Mouse (Mus musculus) heart, adult 2 months (tissue): ENCODE measurements at regions not wholly inside any gene's neighbourhood (a gene's known extent, or its start where the extent isn't known, plus 50 kb on each side); places are given as distances from the start of the nearest gene placed in this dataset.

ENCODE experiments used
- DNase-seq, 2 experiments: peaks; one replicate each; pipeline ENCODE4 v3.0.0; 2021
- H3K27ac ChIP-seq: fragments of 200-600 bp; 2 replicates; pipeline ENCODE4 v1.8.1; 2022
- H3K27me3 ChIP-seq: fragments of 200-500 bp; 2 replicates; pipeline ENCODE4 v1.6.1; 2012; ENCODE audit warnings: mild to moderate bottlenecking, low read length, inconsistent platforms, mixed read lengths; ENCODE audit not compliant: control insufficient read depth, insufficient read depth
- H3K36me3 ChIP-seq: fragments of 200-500 bp; 2 replicates; pipeline ENCODE4 v1.6.1; 2012; ENCODE audit warnings: low read length, inconsistent platforms; ENCODE audit not compliant: control insufficient read depth, insufficient read depth
- H3K4me1 ChIP-seq: fragments of 200-500 bp; 2 replicates; pipeline ENCODE4 v1.6.1; 2011; ENCODE audit warnings: low read length; ENCODE audit not compliant: control insufficient read depth, insufficient read depth
- H3K4me3 ChIP-seq: fragments of 200-600 bp; 2 replicates; pipeline ENCODE4 v1.8.1; 2022
- H3K79me2 ChIP-seq: fragments of 200-500 bp; replicated peaks from 2 replicates; pipeline ENCODE4 v1.6.1; 2012; ENCODE audit warnings: mild to moderate bottlenecking, inconsistent platforms, low read length, moderate library complexity, mixed read lengths; ENCODE audit not compliant: control insufficient read depth, insufficient read depth
- H3K9ac ChIP-seq: fragments of 200-500 bp; 2 replicates; pipeline ENCODE4 v1.6.1; 2012; ENCODE audit warnings: low read depth, mild to moderate bottlenecking, control low read depth, inconsistent platforms, low read length, mixed read lengths
- CTCF ChIP-seq: fragments of 200-600 bp; IDR thresholded peaks from 2 replicates; pipeline ENCODE4 v1.8.1; 2022; ENCODE audit warnings: antibody characterized with exemption, mild to moderate bottlenecking, moderate library complexity
- EP300 ChIP-seq: fragments of 200-500 bp; IDR thresholded peaks from 2 replicates; pipeline ENCODE4 v1.6.1; 2011; ENCODE audit warnings: low read depth, low read length, control low read depth; ENCODE audit not compliant: insufficient read depth
- POLR2A ChIP-seq: fragments of 200-500 bp; IDR thresholded peaks from 2 replicates; pipeline ENCODE4 v1.6.1; 2011; ENCODE audit warnings: mild to moderate bottlenecking, low read depth, low read length, control low read depth; ENCODE audit not compliant: insufficient read depth
- whole genome bisulfite sequencing: fragments of 180-500 bp; shearing (Covaris S2); methylation state at CpG from one replicate; pipeline ENCODE4 v1.1.7; 2018; 5-methylcytosine and 5-hydroxymethylcytosine counted together
- intact Hi-C: fragments of 180-260 bp; cut with DNase I; formaldehyde crosslinking; loops from one replicate; pipeline ENCODE4 v1.15.1; 2025

GRCm38 (mm10) chr8:92605631-92606030, 68.5 kb upstream of the Irx6 start:
- Histone ChIP-seq H3K79me2 (no peaks in the 10 kb centered on the region), H3K4me1 (no peaks in the 10 kb centered on the region), H3K4me3 (no peak overlapping the region), H3K36me3 (no peaks in the 10 kb centered on the region), H3K27ac (no peak overlapping the region), H3K27me3 (no peaks in the 10 kb centered on the region), H3K9ac (no peak overlapping the region)
- DNase-seq = no peak
- TF ChIP-seq POLR2A (no peak), EP300 (no peak), CTCF (no peak)
- intact Hi-C loops = no loop called here
- 76% methylated on average over 5 of the region's 5 CpGs for WGBS

- H3K9ac ChIP-seq = no peak overlapping the region
- TF ChIP-seq EP300 (no peak), POLR2A (no peak), CTCF (no peak)
- no peaks in the 10 kb centered on the region for H3K4me1 ChIP-seq
- no peaks in the 10 kb centered on the region for H3K36me3 ChIP-seq
- no peaks in the 10 kb centered on the region for H3K27me3 ChIP-seq
- H3K79me2 ChIP-seq = no peaks in the 10 kb centered on the region
- no peak for DNase-seq
- H3K27ac ChIP-seq = no peak overlapping the region
- WGBS = 77% methylated on average over 6 of the region's 6 CpGs
- H3K4me3 ChIP-seq = no peak overlapping the region
- intact Hi-C loops = no loop called here
Measured at GRCm38 (mm10) chr8:92607604-92608003, 66.5 kb upstream of the Irx6 start.

- no peaks in the 10 kb centered on the region for H3K36me3 ChIP-seq
- no peak for TF ChIP-seq EP300
- TF ChIP-seq POLR2A = no peak
- TF ChIP-seq CTCF = no peak
- no peaks in the 10 kb centered on the region for H3K4me1 ChIP-seq
- no peak overlapping the region for H3K27ac ChIP-seq
- H3K27me3 ChIP-seq = no peaks in the 10 kb centered on the region
- no peak overlapping the region for H3K9ac ChIP-seq
- no peak for DNase-seq
- intact Hi-C loops = no loop called here
- WGBS = 28% methylated on average over 2 of the region's 2 CpGs
- H3K4me3 ChIP-seq = no peak overlapping the region
- no peaks in the 10 kb centered on the region for H3K79me2 ChIP-seq
Measured at GRCm38 (mm10) chr8:92609908-92610307, 64.2 kb upstream of the Irx6 start.

GRCm38 (mm10) chr8:92610487-92611059, 63.5 kb upstream of the Irx6 start:
- no peak overlapping the region for H3K9ac ChIP-seq
- no peaks in the 10 kb centered on the region for H3K36me3 ChIP-seq
- no peak for DNase-seq
- H3K27ac ChIP-seq = no peak overlapping the region
- H3K4me3 ChIP-seq = no peak overlapping the region
- 40% methylated on average over 6 of the region's 6 CpGs for WGBS
- H3K4me1 ChIP-seq = no peaks in the 10 kb centered on the region
- TF ChIP-seq POLR2A = no peak
- TF ChIP-seq EP300 = no peak
- TF ChIP-seq CTCF = no peak
- H3K79me2 ChIP-seq = no peaks in the 10 kb centered on the region
- no peaks in the 10 kb centered on the region for H3K27me3 ChIP-seq
- intact Hi-C loops = no loop called here

- H3K36me3 ChIP-seq = no peaks in the 10 kb centered on the region
- no peaks in the 10 kb centered on the region for H3K27me3 ChIP-seq
- WGBS = 30% methylated on average over 4 of the region's 4 CpGs
- TF ChIP-seq POLR2A = no peak
- peak; percentile 54 for TF ChIP-seq CTCF
- no peaks in the 10 kb centered on the region for H3K4me1 ChIP-seq
- no peak overlapping the region for H3K4me3 ChIP-seq
- no peak overlapping the region for H3K9ac ChIP-seq
- no peaks in the 10 kb centered on the region for H3K79me2 ChIP-seq
- no peak overlapping the region for H3K27ac ChIP-seq
- intact Hi-C loops = no loop called here
- no peak for DNase-seq
Measured at GRCm38 (mm10) chr8:92613486-92613885, 60.6 kb upstream of the Irx6 start.

- no peak for DNase-seq
- Histone ChIP-seq H3K4me3 (no peak overlapping the region), H3K4me1 (no peaks in the 10 kb centered on the region), H3K27ac (no peak overlapping the region), H3K27me3 (no peaks in the 10 kb centered on the region), H3K79me2 (no peaks in the 10 kb centered on the region), H3K36me3 (no peaks in the 10 kb centered on the region), H3K9ac (no peak overlapping the region)
- 56% methylated on average over 10 of the region's 10 CpGs for WGBS
- intact Hi-C loops = no loop called here
- TF ChIP-seq POLR2A = no peak
- no peak for TF ChIP-seq EP300
- no peak for TF ChIP-seq CTCF
Measured at GRCm38 (mm10) chr8:92616341-92617115, 57.6 kb upstream of the Irx6 start.
